Mouse (Mus musculus) thymus, adult 2 months (tissue): ENCODE measurements around the gene Zap70. TPM values are rescaled to one million over a fixed set of nuclear protein-coding genes. Genes with fewer than 3 reads are reported as not detected.

Experiments
- DNase-seq: peaks from one replicate; pipeline ENCODE4 v3.0.0; 2021
- H3K27ac ChIP-seq: fragments of 200-500 bp; 2 replicates; pipeline ENCODE4 v1.5.1; 2012; ENCODE audit warnings: low read length, control low read depth; ENCODE audit not compliant: control insufficient read depth, insufficient read depth
- H3K27me3 ChIP-seq: fragments of 200-500 bp; 2 replicates; pipeline ENCODE4 v1.6.1; 2012; ENCODE audit warnings: mild to moderate bottlenecking, low read length, moderate library complexity, mixed read lengths; ENCODE audit not compliant: control insufficient read depth, insufficient read depth
- H3K36me3 ChIP-seq: fragments of 200-500 bp; 2 replicates; pipeline ENCODE4 v1.6.1; 2012; ENCODE audit warnings: mild to moderate bottlenecking, low read length, moderate library complexity; ENCODE audit not compliant: control insufficient read depth, insufficient read depth
- H3K4me1 ChIP-seq: fragments of 200-500 bp; replicated peaks from 2 replicates; pipeline ENCODE4 v1.6.1; 2012; ENCODE audit warnings: low read length; ENCODE audit not compliant: control insufficient read depth, insufficient read depth
- H3K4me3 ChIP-seq: fragments of 200-500 bp; 2 replicates; pipeline ENCODE4 v1.5.1; 2012; ENCODE audit warnings: mild to moderate bottlenecking, low read length, control low read depth, moderate library complexity; ENCODE audit not compliant: control insufficient read depth, insufficient read depth
- CTCF ChIP-seq: fragments of 200-500 bp; IDR thresholded peaks from 2 replicates; pipeline ENCODE4 v1.5.1; 2012; ENCODE audit warnings: mild to moderate bottlenecking, control low read depth, low read length, moderate library complexity, borderline replicate concordance; ENCODE audit not compliant: control insufficient read depth, poor library complexity, insufficient read depth; ENCODE audit errors: extremely low read depth
- POLR2A ChIP-seq: fragments of 200-500 bp; IDR thresholded peaks from 2 replicates; pipeline ENCODE4 v1.6.1; 2012; ENCODE audit warnings: mild to moderate bottlenecking, low read length, control low read depth, moderate library complexity; ENCODE audit not compliant: control insufficient read depth, poor library complexity, insufficient read depth; ENCODE audit errors: extremely low read depth
- WGBS: fragments of 180-500 bp; shearing (Covaris S2); methylation state at CpG from one replicate; pipeline ENCODE4 v1.1.7; 2018; 5-methylcytosine and 5-hydroxymethylcytosine counted together
- polyA plus RNA-seq: library from polyadenylated mRNA; depleted of rRNA; stranded (reverse); fragments of >200 nt; gene quantifications from 2 replicates; pipeline ENCODE4 v1.2.3, GENCODE M21; 2012

Gene Zap70
- polyA plus RNA-seq, 1 experiment: 270 TPM

GRCm38 (mm10) chr1:36786377-36786776, 24.8 kb downstream of the Zap70 start:
- TF ChIP-seq POLR2A (no peak), CTCF (peak; percentile 41; the same call in 1 of the 2 replicates)
- H3K27ac ChIP-seq: no peak overlapping the region
- H3K27me3 ChIP-seq: no peaks in the 10 kb centered on the region
- peaks cover 9% of the 10 kb centered on the region for H3K4me1 ChIP-seq
- peaks cover 12% of the 10 kb centered on the region for H3K36me3 ChIP-seq
- WGBS: 94% methylated on average over 7 of the region's 7 CpGs
- no peak overlapping the region for H3K4me3 ChIP-seq
- no peak for DNase-seq

GRCm38 (mm10) chr1:36789416-36789815, 27.8 kb downstream of the Zap70 start:
- Histone ChIP-seq H3K27ac (no peak overlapping the region), H3K27me3 (no peaks in the 10 kb centered on the region), H3K4me1 (peaks cover 9% of the 10 kb centered on the region), H3K4me3 (no peak overlapping the region), H3K36me3 (peaks cover 22% of the 10 kb centered on the region)
- no peak for DNase-seq
- TF ChIP-seq POLR2A (no peak), CTCF (no peak)
- 74% methylated on average over 8 of the region's 8 CpGs for WGBS

- H3K4me1 ChIP-seq: peaks cover 25% of the 10 kb centered on the region
- WGBS: 78% methylated on average over 7 of the region's 7 CpGs
- H3K27me3 ChIP-seq: no peaks in the 10 kb centered on the region
- DNase-seq: no peak
- no peak overlapping the region for H3K4me3 ChIP-seq
- TF ChIP-seq CTCF (no peak), POLR2A (no peak)
- H3K27ac ChIP-seq: peak overlapping the region; percentile 80
- H3K36me3 ChIP-seq: peaks cover 53% of the 10 kb centered on the region
Observed at GRCm38 (mm10) chr1:36796711-36797110, 35.1 kb downstream of the Zap70 start.

DNA sequence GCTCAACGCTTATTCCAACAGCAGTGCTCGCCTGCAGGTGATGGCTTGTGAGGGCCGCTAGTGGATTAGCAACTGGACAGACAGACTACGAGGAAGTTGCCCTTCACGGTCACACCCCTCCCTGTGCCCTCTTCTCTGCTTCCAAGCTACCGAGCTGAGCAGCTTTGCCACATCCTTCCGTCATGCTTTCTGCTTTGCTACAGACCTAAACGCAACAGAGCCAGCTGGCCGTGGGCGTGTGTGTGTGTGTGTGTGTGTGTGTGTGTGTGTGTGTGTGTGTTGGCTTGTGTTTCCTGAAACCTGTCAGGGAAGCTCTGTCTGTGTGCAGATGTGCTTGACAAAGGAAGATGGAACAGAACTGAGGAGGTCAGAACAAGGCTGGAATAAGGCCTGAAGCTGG, 35.9 kb downstream of the Zap70 start:
- 6% methylated on average over 10 of the region's 10 CpGs for WGBS
- peaks cover 25% of the 10 kb centered on the region for H3K4me1 ChIP-seq
- H3K36me3 ChIP-seq: peaks cover 54% of the 10 kb centered on the region
- H3K27me3 ChIP-seq: no peaks in the 10 kb centered on the region
- peak overlapping the region; percentile 80 for H3K27ac ChIP-seq
- TF ChIP-seq CTCF (no peak), POLR2A (0 out of 2 replicates have a peak, but pooled peaks have one; percentile 41)
- no peak overlapping the region for H3K4me3 ChIP-seq
- peak; percentile 66 for DNase-seq

GRCm38 (mm10) chr1:36800379-36801011, 38.9 kb downstream of the Zap70 start:
- Histone ChIP-seq H3K36me3 (peaks cover 50% of the 10 kb centered on the region), H3K27ac (no peak overlapping the region), H3K27me3 (no peaks in the 10 kb centered on the region), H3K4me3 (no peak overlapping the region), H3K4me1 (peaks cover 25% of the 10 kb centered on the region)
- no peak for TF ChIP-seq CTCF
- no peak for TF ChIP-seq POLR2A
- WGBS: 89% methylated on average over 3 of the region's 3 CpGs
- DNase-seq: no peak

GRCm38 (mm10) chr1:36804259-36804658, 42.7 kb downstream of the Zap70 start:
- DNase-seq: no peak
- no peak overlapping the region for H3K4me3 ChIP-seq
- H3K36me3 ChIP-seq: peaks cover 68% of the 10 kb centered on the region
- no peaks in the 10 kb centered on the region for H3K27me3 ChIP-seq
- 87% methylated on average over 9 of the region's 9 CpGs for WGBS
- TF ChIP-seq CTCF (no peak), POLR2A (no peak)
- H3K27ac ChIP-seq: no peak overlapping the region
- H3K4me1 ChIP-seq: no peaks in the 10 kb centered on the region; the same call in 1 of the 2 replicates
